Mouse (Mus musculus) spleen, adult 2 months (tissue): ENCODE results near the gene Tor3a.

ENCODE experiments used
- CTCF ChIP-seq: fragments of 200-500 bp; IDR thresholded peaks from 2 replicates; pipeline ENCODE4 v1.5.1; 2011; ENCODE audit warnings: mild to moderate bottlenecking, inconsistent platforms; ENCODE audit not compliant: insufficient read depth, insufficient read length, insufficient replicate concordance; ENCODE audit errors: extremely low read depth
- POLR2A ChIP-seq: fragments of 200-500 bp; IDR thresholded peaks from 2 replicates; pipeline ENCODE4 v1.6.1; 2011; ENCODE audit warnings: low read depth, low read length, inconsistent platforms

DNA sequence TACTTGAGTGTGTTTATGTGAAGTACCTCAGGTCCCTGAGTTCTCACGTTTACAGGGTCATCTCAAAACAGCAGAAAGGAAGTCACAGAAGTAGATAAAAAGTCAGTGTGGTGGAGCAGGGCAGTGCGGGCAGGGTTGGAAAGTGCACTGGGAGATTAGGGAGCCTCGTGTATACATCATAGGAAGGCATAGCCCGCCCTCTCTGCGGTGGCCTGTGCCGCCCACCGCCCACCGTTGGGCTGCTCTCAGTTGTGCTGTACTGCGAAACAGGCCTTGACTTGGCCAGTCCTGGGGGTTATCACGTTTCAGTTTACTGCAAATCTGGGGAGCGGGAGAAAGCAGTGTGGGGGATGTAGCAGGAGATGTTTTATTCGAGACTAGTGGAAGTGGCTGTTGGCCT lies 31.3 kb downstream of the Tor3a start:
- TF ChIP-seq POLR2A (no peak), CTCF (no peak)
